Mouse (Mus musculus) heart, postnatal 4 days (tissue): Measurements from ENCODE around the gene Esp8. TPM values are rescaled to one million over a fixed set of nuclear protein-coding genes. Genes with fewer than 3 reads are reported as not detected.
"Not testable (repeated sequence)": the region's sequence is repeated elsewhere in the genome, so short reads cannot be mapped to it uniquely, and the experiment has no call there.

Source experiments
- DNase-seq: peaks from one replicate; pipeline ENCODE4 v3.0.0; 2021
- total RNA-seq, 2 experiments: library from RNA; stranded (reverse); gene quantifications; 2 replicates each; pipeline ENCODE4 v1.2.3; 2021

Gene Esp8
- not detected for total RNA-seq

- DNase-seq = no peak
These were observed at the start of gene Esp8 for GRCm38 (mm10) chr17:40519818-40520217. Esp8 (plus strand) TSS chr17:40520022.

- DNase-seq = not testable (repeated sequence)
These were observed 36.3 kb upstream of the Esp8 start for GRCm38 (mm10) chr17:40483566-40483965.

GRCm38 (mm10) chr17:40495468-40496185 is 24.2 kb upstream of the Esp8 start:
- not testable (repeated sequence) for DNase-seq

DNA sequence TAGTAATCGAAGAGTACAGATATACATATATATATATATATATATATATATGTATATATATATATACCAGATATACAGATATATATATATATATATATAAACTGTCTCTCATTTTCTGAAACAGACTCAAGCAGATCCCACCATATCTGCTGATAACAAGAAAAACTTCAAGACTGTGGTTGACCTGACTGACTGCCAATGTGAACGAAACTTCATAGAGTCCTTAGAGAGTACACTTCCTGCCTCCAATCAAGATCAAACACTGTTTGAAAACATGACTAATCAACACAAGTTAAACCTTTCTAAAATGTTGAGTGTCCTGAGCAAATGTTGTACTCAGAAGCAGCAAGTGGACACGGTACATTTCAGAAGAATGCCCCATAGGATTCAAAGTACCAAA is 10.0 kb downstream of the Esp8 start:
- DNase-seq = no peak

- no peak for DNase-seq
These were observed 11.3 kb downstream of the Esp8 start for GRCm38 (mm10) chr17:40531147-40531546.

DNA sequence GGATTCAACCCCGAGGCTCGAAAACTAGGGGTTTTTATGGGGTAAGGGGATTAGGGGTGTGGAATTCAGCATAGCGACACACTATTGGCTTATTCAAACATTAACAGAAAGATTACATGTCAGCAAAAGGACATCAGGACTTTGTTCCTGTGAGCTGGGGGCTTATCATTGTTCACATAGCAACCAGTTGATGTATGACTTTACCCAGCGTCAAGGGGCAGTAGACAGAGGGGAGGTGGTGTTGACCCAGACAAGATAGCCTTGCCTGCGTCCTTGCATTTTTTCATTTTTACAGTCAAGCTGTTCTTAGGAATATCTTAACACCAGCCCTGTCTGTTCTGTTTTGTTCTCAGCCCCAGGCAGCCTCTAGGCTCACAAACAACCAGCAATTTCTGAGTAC is 27.2 kb downstream of the Esp8 start:
- DNase-seq = not testable (repeated sequence)

DNA sequence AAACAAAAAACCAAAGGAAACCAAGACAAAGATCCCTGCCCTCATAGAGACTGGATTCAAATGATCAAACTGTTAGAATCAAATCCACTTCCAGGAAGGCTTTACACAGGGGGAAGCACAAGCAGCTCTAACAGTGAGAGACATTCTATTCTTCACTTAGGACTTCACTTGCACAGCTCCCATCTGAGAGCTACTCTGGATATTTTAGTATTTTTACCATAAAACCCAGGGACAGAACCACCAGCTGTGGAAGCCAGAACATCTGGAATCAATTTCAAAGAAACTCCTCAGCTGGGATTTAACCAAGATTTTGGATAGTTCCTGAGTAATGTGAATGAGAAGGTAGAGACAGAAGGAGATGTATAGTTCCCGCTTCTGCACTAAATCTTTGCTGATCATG is 33.6 kb downstream of the Esp8 start:
- no peak for DNase-seq

- DNase-seq = no peak
These were observed 41.4 kb downstream of the Esp8 start, which contains the start of gene Esp6 for GRCm38 (mm10) chr17:40561207-40561606. Esp6 (plus strand) TSS chr17:40561507.

Other genes with a start within 250 kb of the Esp8 start
- not detected for gene Crisp1, start 200.8 kb upstream of the Esp8 start, total RNA-seq
- gene Esp6, start 41.5 kb downstream of the Esp8 start, total RNA-seq = not detected
- gene Esp4, start 78.6 kb downstream of the Esp8 start, total RNA-seq = not detected
- not detected for gene Esp3, start 112.1 kb downstream of the Esp8 start, total RNA-seq
- not detected for gene Esp1, start 207.1 kb downstream of the Esp8 start, total RNA-seq